16 mouse cellular contexts compared by ENCODE assay signal in the genomic region with DNA sequence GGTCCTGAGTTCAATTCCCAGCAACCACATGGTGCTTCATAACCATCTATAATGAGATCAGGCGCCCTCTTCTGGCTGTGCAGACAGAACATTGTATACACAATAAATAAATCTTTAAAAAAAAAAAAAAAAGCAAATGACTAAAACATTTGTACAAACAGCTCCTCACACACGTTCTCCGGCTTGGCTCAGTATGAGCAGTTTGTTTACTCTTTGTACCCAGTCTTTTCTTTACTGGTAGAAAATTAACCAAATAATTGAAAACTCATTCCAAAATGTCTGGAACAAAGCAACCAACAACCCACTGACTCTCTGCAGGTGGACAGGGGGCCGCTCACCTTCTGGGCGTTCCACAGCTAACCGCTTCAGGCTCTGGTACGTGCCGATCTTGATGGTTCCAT. TPM values are rescaled to one million over a fixed set of nuclear protein-coding genes. Genes with fewer than 3 reads are reported as not detected.
A peak's percentile ranks its signal among the peaks of the same experiment; 100 is the strongest.
DNase-seq lines count a peak whose midpoint lies in the region; ATAC-seq and TF ChIP-seq lines count a peak whose summit lies in the region.
"Had no signal": no experiment of that assay in that cellular context is flagged by ENCODE, and none has a peak within 500 bp of the region (broad histone marks: within the 10 kb centered on the region; RNA-seq: fewer than 3 reads in every experiment).

No protein-coding gene starts in this region.

- H3K27ac ChIP-seq in layer of hippocampus, adult 2 months: peak overlapping the region; percentile 54; the same call in 1 of the 2 replicates
- no peak overlapping the region for H3K27ac ChIP-seq in forebrain, embryonic 16.5 days (ENCODE audit: low read length)
- H3K27ac ChIP-seq: embryonic facial prominence, embryonic 12.5 days; heart, embryonic 15.5 days; hindbrain, embryonic 12.5 days; neural tube, embryonic 15.5 days had no signal

- DNase-seq in layer of hippocampus, adult 2 months (ENCODE audit: low spot score in 2 of 2): peak in 1 of 2 experiments; percentile 30
- no peak for DNase-seq in layer of hippocampus, postnatal 14 days (ENCODE audit: low spot score in 2 of 2)
- peak; percentile 20 for DNase-seq in CD4-positive helper T cell, adult 2 months (ENCODE audit: low read depth, low spot score)
- peak; percentile 22 for DNase-seq in brain, adult 2 months (ENCODE audit: low read depth, low spot score)
- peak; percentile 62 to 64 for DNase-seq in kidney, postnatal 36 days
- DNase-seq in left cerebral cortex, postnatal 25 days (ENCODE audit: low spot score in 2 of 2): no peak
- no peak for DNase-seq in left cerebral cortex, postnatal 36 days (ENCODE audit: low spot score in 2 of 2)
- DNase-seq: adrenal gland, postnatal 25 days; cerebellum, postnatal 25 days; right cerebral cortex, adult 18-20 months had no signal

- H3K4me3 ChIP-seq in layer of hippocampus, adult 2 months: no peak overlapping the region
- H3K4me3 ChIP-seq in forebrain, embryonic 16.5 days (replicated peaks; ENCODE audit: low read length): no peak overlapping the region
- H3K4me3 ChIP-seq: embryonic facial prominence, embryonic 12.5 days; heart, embryonic 15.5 days; hindbrain, embryonic 12.5 days; megakaryocyte, embryonic 14.5 days; neural tube, embryonic 15.5 days had no signal

- intact Hi-C loops in left cerebral cortex, postnatal 25 days (cut with DNase I): no loop called here
- intact Hi-C loops in left cerebral cortex, postnatal 36 days (cut with DNase I): no loop called here

- peaks cover 3% of the 10 kb centered on the region; the same call in 1 of the 2 replicates for H3K36me3 ChIP-seq in forebrain, embryonic 16.5 days (ENCODE audit: control insufficient read depth, insufficient read depth)

- no peaks in the 10 kb centered on the region for H3K4me1 ChIP-seq in forebrain, embryonic 16.5 days (replicated peaks; ENCODE audit: control insufficient read depth, insufficient read depth, low read length)
- H3K4me1 ChIP-seq: embryonic facial prominence, embryonic 12.5 days; hindbrain, embryonic 12.5 days; neural tube, embryonic 15.5 days had no signal

- 93% methylated on average over 8 of the region's 8 CpGs for WGBS in forebrain, embryonic 16.5 days

- H3K4me2 ChIP-seq in forebrain, embryonic 16.5 days (ENCODE audit: low read length): no peak overlapping the region
- H3K4me2 ChIP-seq: embryonic facial prominence, embryonic 12.5 days; heart, embryonic 15.5 days; hindbrain, embryonic 12.5 days; neural tube, embryonic 15.5 days had no signal

- no peak for ATAC-seq in forebrain, embryonic 16.5 days

- no peak overlapping the region for H3K9ac ChIP-seq in forebrain, embryonic 16.5 days (replicated peaks; ENCODE audit: low read depth, low read length)
- H3K9ac ChIP-seq: embryonic facial prominence, embryonic 12.5 days; heart, embryonic 15.5 days; hindbrain, embryonic 12.5 days; neural tube, embryonic 15.5 days had no signal

- no peaks in the 10 kb centered on the region for H3K9me3 ChIP-seq in forebrain, embryonic 16.5 days (ENCODE audit: control insufficient read depth, low read length)
- H3K9me3 ChIP-seq: embryonic facial prominence, embryonic 12.5 days; heart, embryonic 15.5 days; hindbrain, embryonic 12.5 days; megakaryocyte, embryonic 14.5 days; neural tube, embryonic 15.5 days had no signal

- TF ChIP-seq CTCF in layer of hippocampus, adult 2 months (conservative IDR thresholded peaks at IDR 0.05): peak; percentile 58

- H3K27me3 ChIP-seq in forebrain, embryonic 16.5 days (replicated peaks; ENCODE audit: control insufficient read depth, insufficient read depth, low read length): no peaks in the 10 kb centered on the region
- H3K27me3 ChIP-seq: embryonic facial prominence, embryonic 12.5 days; heart, embryonic 15.5 days; hindbrain, embryonic 12.5 days; megakaryocyte, embryonic 14.5 days; neural tube, embryonic 15.5 days had no signal

RNA-seq across cellular contexts. Expression of gene Slc25a30, which starts 15.7 kb away (rescaled TPM):
- total RNA-seq in layer of hippocampus, adult 2 months (2021): 10 to 100 TPM; 12.8 to 15.7 TPM
- 10 to 100 TPM; 10.5 to 15.2 TPM for total RNA-seq in layer of hippocampus, postnatal 14 days (2021)
- total RNA-seq in left cerebral cortex, postnatal 25 days (2021): 10 to 100 TPM in 1 of 2 experiments, 1 to 10 TPM in 1; 9.3 to 12.7 TPM
- 9.3 and 10.0 TPM in 2 replicates for polyA plus RNA-seq in forebrain, embryonic 16.5 days (2015; fragmentation: Nextera tagmentation; extraction: Ambion mirVana)
- total RNA-seq in left cerebral cortex, postnatal 36 days (2021): 10 to 100 TPM; 11.3 to 11.7 TPM

RNA-seq across cellular contexts. Expression of gene Cog3, which starts 16.8 kb away (rescaled TPM):
- total RNA-seq in layer of hippocampus, adult 2 months (2021): 10 to 100 TPM; 22.1 to 25.9 TPM
- total RNA-seq in layer of hippocampus, postnatal 14 days (2021): 10 to 100 TPM; 22.9 to 24.8 TPM
- total RNA-seq in left cerebral cortex, postnatal 25 days (2021): 10 to 100 TPM; 22.2 to 24.9 TPM
- 24.1 and 24.7 TPM in 2 replicates for polyA plus RNA-seq in forebrain, embryonic 16.5 days (2015; fragmentation: Nextera tagmentation; extraction: Ambion mirVana)
- total RNA-seq in left cerebral cortex, postnatal 36 days (2021): 10 to 100 TPM; 23.1 to 25.5 TPM

Comparison
In these comparisons a context has a peak if more than half of its experiments do, and no peak if none do; other contexts are left out.
1. DNase-seq: peak in CD4-positive helper T cell, adult 2 months (single experiment), brain, adult 2 months (single experiment) and kidney, postnatal 36 days (2 of 2); none in layer of hippocampus, postnatal 14 days (0 of 2), left cerebral cortex, postnatal 25 days (0 of 2) and left cerebral cortex, postnatal 36 days (0 of 2).